Mouse (Mus musculus): Measurements from ENCODE around the gene Rasd2. TPM values are rescaled to one million over a fixed set of nuclear protein-coding genes. Genes with fewer than 3 reads are reported as not detected.
A peak's percentile ranks its signal among the peaks of the same experiment; 100 is the strongest.

Gene Rasd2
- polyA plus RNA-seq, 1 experiment from 2014 or later: 3.6 TPM

GRCm38 (mm10) chr8:75202041-75202656, 11.6 kb upstream of the Rasd2 start:
- no peak for TF ChIP-seq CTCF (IDR thresholded peaks at IDR 0.05)
- ATAC-seq (no peak), DNase-seq (ENCODE audit: low read depth, low spot score) (no peak)
- ChIA-PET CTCF (interaction anchor here (1.3 kb wide), 1 partner anchor 51 kb away, joined by 3 read pairs; no protein-coding TSS in a partner anchor), POLR2A (no interaction called here)
- no peaks in the 10 kb centered on the region for H3K27me3 ChIP-seq
- in situ Hi-C loops (cut with MboI; ENCODE audit: low pct_unique_long_range_greater_than_20kb): no loop called here

GRCm38 (mm10) chr8:75202913-75203312, 10.8 kb upstream of the Rasd2 start:
- ATAC-seq (no peak), DNase-seq (ENCODE audit: low read depth, low spot score) (no peak)
- POLR2A ChIA-PET: no interaction called here
- in situ Hi-C loops (cut with MboI; ENCODE audit: low pct_unique_long_range_greater_than_20kb): no loop called here
- no peak for TF ChIP-seq CTCF (IDR thresholded peaks at IDR 0.05)
- CTCF ChIA-PET: interaction anchor here (1.3 to 1.4 kb wide), 2 partner anchors 36 to 52 kb away, joined by 3 to 4 read pairs; no protein-coding TSS in a partner anchor
- no peaks in the 10 kb centered on the region for H3K27me3 ChIP-seq

GRCm38 (mm10) chr8:75203420-75203819, 10.3 kb upstream of the Rasd2 start:
- ATAC-seq (no peak), DNase-seq (ENCODE audit: low read depth, low spot score) (no peak)
- TF ChIP-seq CTCF (IDR thresholded peaks at IDR 0.05): no peak
- in situ Hi-C loops (cut with MboI; ENCODE audit: low pct_unique_long_range_greater_than_20kb): no loop called here
- no peaks in the 10 kb centered on the region for H3K27me3 ChIP-seq
- ChIA-PET POLR2A (interaction anchor here (1.4 kb wide), 1 partner anchor 10 kb away, joined by 4 read pairs; the partner anchor contains the start of gene Rasd2), CTCF (interaction anchor here (1.4 kb wide), 1 partner anchor 37 kb away, joined by 4 read pairs; no protein-coding TSS in a partner anchor)

- no peaks in the 10 kb centered on the region for H3K27me3 ChIP-seq
- CTCF ChIA-PET: interaction anchor here (1.1 to 1.4 kb wide), 2 partner anchors 38 to 70 kb away, joined by 3 to 4 read pairs; no protein-coding TSS in a partner anchor
- TF ChIP-seq CTCF (IDR thresholded peaks at IDR 0.05): no peak
- ATAC-seq: no peak
- POLR2A ChIA-PET: interaction anchor here (1.4 kb wide), 1 partner anchor 10 kb away, joined by 4 read pairs; the partner anchor contains the start of gene Rasd2
- DNase-seq (ENCODE audit: low read depth, low spot score): no peak
- in situ Hi-C loops (cut with MboI; ENCODE audit: low pct_unique_long_range_greater_than_20kb): no loop called here
Measured at GRCm38 (mm10) chr8:75204190-75204868, 9.4 kb upstream of the Rasd2 start.

GRCm38 (mm10) chr8:75211461-75211860, 2.3 kb upstream of the Rasd2 start:
- peak; percentile 80 for ATAC-seq
- DNase-seq (ENCODE audit: low read depth, low spot score): peak; percentile 85
- H3K27me3 ChIP-seq: peaks cover 14% of the 10 kb centered on the region
- TF ChIP-seq CTCF (IDR thresholded peaks at IDR 0.05): no peak
- ChIA-PET CTCF (interaction anchor here (1.4 to 2.1 kb wide), 3 partner anchors 16 to 78 kb away, joined by 3 to 6 read pairs (median 5); no protein-coding TSS in a partner anchor), POLR2A (no interaction called here)
- in situ Hi-C loops (cut with MboI; ENCODE audit: low pct_unique_long_range_greater_than_20kb): no loop called here

- DNase-seq (ENCODE audit: low read depth, low spot score): no peak
- ChIA-PET POLR2A (interaction anchor here (1.5 kb wide), 1 partner anchor 9 kb away, joined by 4 read pairs; no protein-coding TSS in a partner anchor), CTCF (interaction anchor here (1.0 to 2.3 kb wide), 6 partner anchors 15 to 141 kb away, joined by 3 to 13 read pairs (median 4); no protein-coding TSS in a partner anchor)
- H3K27me3 ChIP-seq: peaks cover 14% of the 10 kb centered on the region
- TF ChIP-seq CTCF (IDR thresholded peaks at IDR 0.05): no peak
- in situ Hi-C loops (cut with MboI; ENCODE audit: low pct_unique_long_range_greater_than_20kb): no loop called here
- peak; percentile 52 for ATAC-seq
Measured at GRCm38 (mm10) chr8:75212631-75213306, 975 bp upstream of the Rasd2 start.

- peaks cover 14% of the 10 kb centered on the region for H3K27me3 ChIP-seq
- POLR2A ChIA-PET: interaction anchor here (1.5 kb wide), 1 partner anchor 9 kb away, joined by 4 read pairs; no protein-coding TSS in a partner anchor
- ATAC-seq (peak; percentile 4), DNase-seq (ENCODE audit: low read depth, low spot score) (no peak)
- in situ Hi-C loops (cut with MboI; ENCODE audit: low pct_unique_long_range_greater_than_20kb): no loop called here
- TF ChIP-seq CTCF (IDR thresholded peaks at IDR 0.05): no peak
- CTCF ChIA-PET: interaction anchor here (1.0 to 2.3 kb wide), 3 partner anchors 77 to 142 kb away, joined by 3 to 13 read pairs (median 4); no protein-coding TSS in a partner anchor
Measured at GRCm38 (mm10) chr8:75213307-75213651, 465 bp upstream of the Rasd2 start.

- no peak for TF ChIP-seq CTCF (IDR thresholded peaks at IDR 0.05)
- ATAC-seq: no peak
- DNase-seq (ENCODE audit: low read depth, low spot score): no peak
- peaks cover 14% of the 10 kb centered on the region for H3K27me3 ChIP-seq
- in situ Hi-C loops (cut with MboI; ENCODE audit: low pct_unique_long_range_greater_than_20kb): loop anchor here (5.0 kb wide), 1 partner anchor 83 kb away; no protein-coding TSS in a partner anchor
- ChIA-PET CTCF (interaction anchor here (1.0 to 2.3 kb wide), 3 partner anchors 17 to 82 kb away, joined by 3 to 13 read pairs (median 3); no protein-coding TSS in a partner anchor), POLR2A (no interaction called here)
Measured at GRCm38 (mm10) chr8:75215046-75215445, 1.3 kb downstream of the Rasd2 start.

GRCm38 (mm10) chr8:75215931-75216330, 2.2 kb downstream of the Rasd2 start:
- ChIA-PET CTCF (interaction anchor here (3.6 kb wide), 1 partner anchor 84 kb away, joined by 52 read pairs; no protein-coding TSS in a partner anchor), POLR2A (no interaction called here)
- peaks cover 14% of the 10 kb centered on the region for H3K27me3 ChIP-seq
- in situ Hi-C loops (cut with MboI; ENCODE audit: low pct_unique_long_range_greater_than_20kb): loop anchor here (5.0 kb wide), 1 partner anchor 84 kb away; no protein-coding TSS in a partner anchor
- ATAC-seq (no peak), DNase-seq (ENCODE audit: low read depth, low spot score) (no peak)
- TF ChIP-seq CTCF (IDR thresholded peaks at IDR 0.05): no peak

- ChIA-PET POLR2A (interaction anchor here (1.1 kb wide), 1 partner anchor 85 kb away, joined by 3 read pairs; no protein-coding TSS in a partner anchor), CTCF (interaction anchor here (0.9 to 3.6 kb wide), 13 partner anchors 9 to 108 kb away, joined by 3 to 52 read pairs (median 4); partner anchors contain the start of gene Mcm5)
- peaks cover 14% of the 10 kb centered on the region for H3K27me3 ChIP-seq
- ATAC-seq (no peak), DNase-seq (ENCODE audit: low read depth, low spot score) (no peak)
- in situ Hi-C loops (cut with MboI; ENCODE audit: low pct_unique_long_range_greater_than_20kb): loop anchor here (5.0 kb wide), 1 partner anchor 85 kb away; no protein-coding TSS in a partner anchor
- TF ChIP-seq CTCF (IDR thresholded peaks at IDR 0.05): no peak
Measured at GRCm38 (mm10) chr8:75216886-75217285, 3.1 kb downstream of the Rasd2 start.

Data from Patski (cell line).